Comparison of ENCODE assay signal across 9 mouse cellular contexts in the genomic region with DNA sequence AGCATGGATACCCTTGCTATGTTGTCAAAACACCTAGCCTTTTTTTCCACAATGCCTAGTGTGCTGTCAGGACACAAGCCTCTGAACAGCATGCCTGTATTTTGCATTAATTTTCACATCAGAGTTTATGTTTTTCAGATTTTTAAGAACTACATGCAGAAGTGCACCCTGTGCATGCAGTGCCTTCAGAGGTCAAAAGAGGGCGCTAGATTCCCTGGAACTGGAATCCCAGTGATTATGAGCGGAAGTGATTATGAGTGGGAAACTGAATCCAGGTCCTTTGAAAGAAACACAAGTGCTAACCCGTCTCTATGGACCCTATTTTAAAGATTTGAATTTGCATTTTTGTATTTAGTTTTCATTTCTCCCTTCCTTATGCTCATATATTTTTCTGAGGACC. TPM values are rescaled to one million over a fixed set of nuclear protein-coding genes. Genes with fewer than 3 reads are reported as not detected.
DNase-seq lines count a peak whose midpoint lies in the region; TF ChIP-seq lines count a peak whose summit lies in the region.
"Had no signal": no experiment of that assay in that cellular context is flagged by ENCODE, and none has a peak within 500 bp of the region (broad histone marks: within the 10 kb centered on the region; RNA-seq: fewer than 3 reads in every experiment).

No protein-coding gene starts in this region.

- in situ Hi-C loops in CH12.LX (cut with MboI; ENCODE audit: low pct_ligation_motif_present, low pct_unique_long_range_greater_than_20kb, low sequenced_read_pairs) = loop anchor here (25.0 kb wide), 1 partner anchor 286 kb away; no protein-coding TSS in a partner anchor

- peak; percentile 59 for TF ChIP-seq RAD21 in CH12.LX (IDR thresholded peaks at IDR 0.05; ENCODE audit: low read depth, low read length)

- DNase-seq in cerebellum, adult 2 months = peak in 1 of 2 experiments; percentile 15
- DNase-seq in cerebellum, adult 11 months = no peak
- DNase-seq in layer of hippocampus, postnatal 10 days (ENCODE audit: low spot score in 2 of 2) = peak; percentile 18 to 32
- DNase-seq in layer of hippocampus, adult 9-11 months = no peak
- peak; percentile 33 for DNase-seq in CH12.LX (ENCODE audit: extremely low read depth)
- DNase-seq in embryo, embryonic 10.5 days (ENCODE audit: low spot score) = peak; percentile 59
- DNase-seq in lung, postnatal 36 days = peak; percentile 59
- no peak for DNase-seq in gastrocnemius, postnatal 14 days

- H3K79me2 ChIP-seq in CH12.LX (replicated peaks; ENCODE audit: control insufficient read depth, extremely low read depth, insufficient read depth, poor library complexity, severe bottlenecking) = no peaks in the 10 kb centered on the region

- H3K27ac ChIP-seq in cerebellum, adult 2 months (ENCODE audit: insufficient read depth, low read length) = no peak overlapping the region
- H3K27ac ChIP-seq in CH12.LX (ENCODE audit: insufficient read depth, low read depth) = no peak overlapping the region
- H3K27ac ChIP-seq: midbrain, embryonic 12.5 days had no signal

- H3K9me3 ChIP-seq in CH12.LX (replicated peaks; ENCODE audit: low read length) = no peaks in the 10 kb centered on the region
- H3K9me3 ChIP-seq: midbrain, embryonic 12.5 days had no signal

- H3K4me2 ChIP-seq in CH12.LX (ENCODE audit: insufficient read depth, low read depth, poor library complexity, severe bottlenecking) = no peak overlapping the region
- H3K4me2 ChIP-seq: midbrain, embryonic 12.5 days had no signal

- no peaks in the 10 kb centered on the region for H3K4me1 ChIP-seq in cerebellum, adult 2 months (ENCODE audit: control insufficient read depth, insufficient read depth, low read length)
- H3K4me1 ChIP-seq in CH12.LX (ENCODE audit: control insufficient read depth in 1 of 2, insufficient read depth in 2 of 2) = no peaks in the 10 kb centered on the region; a peak in 1 of 4 replicates
- H3K4me1 ChIP-seq: midbrain, embryonic 12.5 days had no signal

- no peaks in the 10 kb centered on the region for H3K27me3 ChIP-seq in cerebellum, adult 2 months (ENCODE audit: control insufficient read depth, insufficient read depth, low read length)
- H3K27me3 ChIP-seq in CH12.LX (replicated peaks) = no peaks in the 10 kb centered on the region
- H3K27me3 ChIP-seq: midbrain, embryonic 12.5 days had no signal

- no peak for TF ChIP-seq POLR2A in cerebellum, adult 2 months (IDR thresholded peaks at IDR 0.05; ENCODE audit: borderline replicate concordance, insufficient read depth, low read length)
- no peak for TF ChIP-seq POLR2A in CH12.LX (IDR thresholded peaks at IDR 0.05; ENCODE audit: low read depth, low read length)

- intact Hi-C loops in gastrocnemius, postnatal 14 days (cut with DNase I; ENCODE audit: low total_unique reads) = no loop called here

- no peaks in the 10 kb centered on the region for H3K36me3 ChIP-seq in CH12.LX (replicated peaks in 1 of 2; ENCODE audit: control insufficient read depth in 1 of 2, insufficient read depth in 1 of 2, low read length in 1 of 2)
- H3K36me3 ChIP-seq: midbrain, embryonic 12.5 days had no signal

- H3K9ac ChIP-seq in CH12.LX (ENCODE audit: insufficient read depth, low read depth) = no peak overlapping the region
- H3K9ac ChIP-seq: midbrain, embryonic 12.5 days had no signal

- dilution Hi-C loops in CH12.LX (cut with MboI; ENCODE audit: extremely low pct_ligation_motif_present, extremely low pct_unique_long_range_greater_than_20kb, low sequenced_read_pairs) = no loop called here

- 26% methylated on average over 3 of the region's 3 CpGs for WGBS in cerebellum, adult 2 months

- peak; percentile 42; the same call in 1 of the 2 replicates for TF ChIP-seq CTCF in cerebellum, adult 2 months (IDR thresholded peaks at IDR 0.05; ENCODE audit: borderline replicate concordance, insufficient read depth, low read depth, low read length)
- peak; percentile 49 to 60; a peak in 3 of 4 replicates for TF ChIP-seq CTCF in CH12.LX (conservative IDR thresholded peaks at IDR 0.05 in 1 of 2, IDR thresholded peaks at IDR 0.05 in 1 of 2; ENCODE audit: low read depth in 2 of 2, low read length in 2 of 2)

- TF ChIP-seq EP300 in CH12.LX (IDR thresholded peaks at IDR 0.05; ENCODE audit: low read length) = no peak

- no peak overlapping the region for H3K4me3 ChIP-seq in cerebellum, adult 2 months (replicated peaks; ENCODE audit: insufficient read depth, low read depth, low read length)
- no peak overlapping the region for H3K4me3 ChIP-seq in CH12.LX (replicated peaks in 1 of 3; ENCODE audit: low read depth in 2 of 3, low read length in 2 of 3, poor library complexity in 1 of 3)
- H3K4me3 ChIP-seq: midbrain, embryonic 12.5 days had no signal

TF ChIP-seq in CH12.LX, 34 proteins besides CTCF, POLR2A, EP300 and RAD21:
- TF ChIP-seq POLR2AphosphoS2 (IDR thresholded peaks at IDR 0.05; ENCODE audit: low read depth, low read length) (no peak), CHD2 (IDR thresholded peaks at IDR 0.05; ENCODE audit: low read length) (no peak), NELFE (IDR thresholded peaks at IDR 0.05; ENCODE audit: low read depth, low read length) (no peak), TBP (conservative IDR thresholded peaks at IDR 0.05; ENCODE audit: low read depth, low read length) (no peak), JUN (IDR thresholded peaks at IDR 0.05; ENCODE audit: insufficient read depth, low read depth, low read length) (no peak), BHLHE40 (IDR thresholded peaks at IDR 0.05; ENCODE audit: low read depth, low read length) (no peak), ETS1 (conservative IDR thresholded peaks at IDR 0.05; ENCODE audit: low read depth, low read length) (no peak), RCOR1 (conservative IDR thresholded peaks at IDR 0.05; ENCODE audit: low read depth, low read length) (no peak), SIN3A (IDR thresholded peaks at IDR 0.05; ENCODE audit: low read length) (no peak), MAZ (IDR thresholded peaks at IDR 0.05; ENCODE audit: low read depth, low read length) (no peak), MYC (IDR thresholded peaks at IDR 0.05; ENCODE audit: low read depth, low read length) (no peak), ZMIZ1 (IDR thresholded peaks at IDR 0.05; ENCODE audit: low read depth, low read length) (no peak), ZC3H11A (IDR thresholded peaks at IDR 0.05; ENCODE audit: low read depth, low read length) (no peak), MXI1 (IDR thresholded peaks at IDR 0.05; ENCODE audit: low read depth, low read length) (no peak), E2F4 (IDR thresholded peaks at IDR 0.05; ENCODE audit: insufficient replicate concordance, low read depth, low read length) (no peak), ELF1 (IDR thresholded peaks at IDR 0.05; ENCODE audit: low read depth, low read length) (no peak), IRF4 (IDR thresholded peaks at IDR 0.05; ENCODE audit: low read depth, low read length) (no peak), SMC3 (IDR thresholded peaks at IDR 0.05; ENCODE audit: low read depth, low read length) (no peak; the same call in 1 of the 2 replicates), GABPA (IDR thresholded peaks at IDR 0.05; ENCODE audit: insufficient replicate concordance, low read depth, low read length) (no peak), PAX5 (IDR thresholded peaks at IDR 0.05; ENCODE audit: low read length) (no peak)

RNA-seq across cellular contexts. Expression of gene Rap2c, which starts 58.9 kb away (rescaled TPM):
- 12.6 TPM in 2 replicates for polyA plus RNA-seq in cerebellum, adult 2 months (2012; rRNA removed)
- total RNA-seq in layer of hippocampus, postnatal 10 days (2021) = 10 to 100 TPM; 29.3 to 32.1 TPM
- total RNA-seq in CH12.LX (2012; rRNA removed) = 10.0 and 12.2 TPM in 2 replicates
- 31.7 and 34.7 TPM in 2 replicates for total RNA-seq in CH12.LX (2014; rRNA removed)
- polyA plus RNA-seq in CH12.LX (2012; ENCODE audit: insufficient read length, low read depth) = 22.9 and 28.8 TPM in 2 replicates
- 10 to 100 TPM; 25.3 to 28.1 TPM for total RNA-seq in gastrocnemius, postnatal 14 days (2021)

Comparison
In these comparisons a context has a peak if more than half of its experiments do, and no peak if none do; other contexts are left out.
1. DNase-seq: peak in layer of hippocampus, postnatal 10 days (2 of 2), CH12.LX (single experiment), embryo, embryonic 10.5 days (single experiment) and lung, postnatal 36 days (single experiment); none in cerebellum, adult 11 months (single experiment), layer of hippocampus, adult 9-11 months (single experiment) and gastrocnemius, postnatal 14 days (single experiment).